Mouse (Mus musculus): Measurements from ENCODE around the gene Limd1. TPM values are rescaled to one million over a fixed set of nuclear protein-coding genes. Genes with fewer than 3 reads are reported as not detected.

The Limd1 gene
- polyA plus RNA-seq, 1 experiment from 2014 or later, result 39.2 TPM

- Histone ChIP-seq H3K4me2 (replicated peaks) (no peak overlapping the region), H3K36me3 (peaks cover 16% of the 10 kb centered on the region), H3K4me1 (peaks cover 2% of the 10 kb centered on the region; the same call in 1 of the 2 replicates), H3K27me3 (no peaks in the 10 kb centered on the region), H3K9ac (no peak overlapping the region), H3K27ac (no peak overlapping the region), H3K9me3 (replicated peaks) (no peaks in the 10 kb centered on the region), H3K4me3 (no peak overlapping the region)
- ATAC-seq (ENCODE audit: low FRiP score), result no peak
- 84% methylated on average over 4 of the region's 4 CpGs for WGBS
Measured at GRCm38 (mm10) chr9:123506270-123507146, 28.0 kb downstream of the Limd1 start.

DNA sequence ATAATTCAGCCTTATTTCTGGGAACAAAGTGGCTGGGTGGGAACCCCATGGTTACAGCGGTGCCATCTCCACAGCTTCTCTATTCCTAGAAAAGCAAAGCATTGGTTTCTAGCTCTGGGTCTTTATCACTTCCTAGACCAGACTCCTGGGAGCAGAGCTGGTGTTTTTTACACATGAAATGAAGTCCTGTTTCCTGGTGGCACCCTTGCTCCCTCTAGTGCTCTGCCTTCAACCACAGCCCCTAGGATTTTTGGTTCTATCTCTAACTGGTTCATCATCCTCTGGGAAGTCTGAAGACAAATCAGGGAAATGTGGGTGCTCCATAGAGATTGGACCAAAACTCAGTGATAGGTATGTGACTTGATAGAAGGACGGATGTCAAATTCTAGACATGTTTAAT, 28.9 kb downstream of the Limd1 start:
- Histone ChIP-seq H3K9me3 (replicated peaks) (no peaks in the 10 kb centered on the region), H3K4me3 (no peak overlapping the region), H3K9ac (no peak overlapping the region), H3K4me2 (replicated peaks) (no peak overlapping the region), H3K4me1 (peaks cover 2% of the 10 kb centered on the region; the same call in 1 of the 2 replicates), H3K27ac (no peak overlapping the region; the same call in 1 of the 2 replicates), H3K27me3 (no peaks in the 10 kb centered on the region), H3K36me3 (peaks cover 20% of the 10 kb centered on the region)
- no peak for ATAC-seq (ENCODE audit: low FRiP score)
- 79% methylated on average over 2 of the region's 2 CpGs for WGBS

DNA sequence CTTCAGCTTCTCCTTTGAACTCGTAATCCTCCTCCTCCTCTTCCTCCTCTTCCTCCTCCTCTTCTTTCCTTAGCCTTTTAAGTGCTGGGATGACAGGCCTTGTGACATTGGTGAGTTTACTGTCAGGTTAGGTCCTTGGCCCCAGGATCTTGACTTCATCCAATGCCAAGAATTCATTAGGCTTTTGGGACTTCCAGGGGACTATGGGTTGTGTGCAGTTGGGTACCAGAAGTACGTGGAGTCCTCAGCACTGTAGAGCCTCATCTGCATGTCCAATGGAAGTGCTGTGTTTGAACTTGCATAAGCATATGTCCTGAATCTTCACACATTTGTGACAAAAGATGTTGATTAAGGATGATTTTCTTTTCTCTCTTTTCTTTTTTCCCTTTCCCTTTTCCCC, 30.5 kb downstream of the Limd1 start:
- no peaks in the 10 kb centered on the region for H3K9me3 ChIP-seq (replicated peaks)
- peaks cover 2% of the 10 kb centered on the region; the same call in 1 of the 2 replicates for H3K4me1 ChIP-seq
- 85% methylated on average over 2 of the region's 2 CpGs for WGBS
- no peaks in the 10 kb centered on the region for H3K27me3 ChIP-seq
- H3K4me3 ChIP-seq, result no peak overlapping the region
- H3K27ac ChIP-seq, result no peak overlapping the region
- H3K36me3 ChIP-seq, result peaks cover 18% of the 10 kb centered on the region
- no peak for ATAC-seq (ENCODE audit: low FRiP score)
- no peak overlapping the region for H3K4me2 ChIP-seq (replicated peaks)
- H3K9ac ChIP-seq, result no peak overlapping the region

- H3K4me3 ChIP-seq, result no peak overlapping the region
- H3K27ac ChIP-seq, result no peak overlapping the region
- 77% methylated on average over 8 of the region's 8 CpGs for WGBS
- peaks cover 18% of the 10 kb centered on the region for H3K36me3 ChIP-seq
- ATAC-seq (ENCODE audit: low FRiP score), result no peak
- no peaks in the 10 kb centered on the region for H3K9me3 ChIP-seq (replicated peaks)
- no peak overlapping the region for H3K9ac ChIP-seq
- no peak overlapping the region for H3K4me2 ChIP-seq (replicated peaks)
- H3K4me1 ChIP-seq, result 0 out of 2 replicates have a peak, but pooled peaks cover 2% of the 10 kb centered on the region
- no peaks in the 10 kb centered on the region for H3K27me3 ChIP-seq
Measured at GRCm38 (mm10) chr9:123509638-123510604, 31.4 kb downstream of the Limd1 start.

GRCm38 (mm10) chr9:123510926-123511325, 32.4 kb downstream of the Limd1 start:
- Histone ChIP-seq H3K4me1 (0 out of 2 replicates have a peak, but pooled peaks cover 2% of the 10 kb centered on the region), H3K27me3 (no peaks in the 10 kb centered on the region), H3K9ac (no peak overlapping the region), H3K36me3 (peaks cover 18% of the 10 kb centered on the region), H3K9me3 (replicated peaks) (no peaks in the 10 kb centered on the region), H3K4me2 (replicated peaks) (no peak overlapping the region), H3K27ac (no peak overlapping the region), H3K4me3 (no peak overlapping the region)
- no peak for ATAC-seq (ENCODE audit: low FRiP score)
- WGBS, result 96% methylated on average over 5 of the region's 5 CpGs

DNA sequence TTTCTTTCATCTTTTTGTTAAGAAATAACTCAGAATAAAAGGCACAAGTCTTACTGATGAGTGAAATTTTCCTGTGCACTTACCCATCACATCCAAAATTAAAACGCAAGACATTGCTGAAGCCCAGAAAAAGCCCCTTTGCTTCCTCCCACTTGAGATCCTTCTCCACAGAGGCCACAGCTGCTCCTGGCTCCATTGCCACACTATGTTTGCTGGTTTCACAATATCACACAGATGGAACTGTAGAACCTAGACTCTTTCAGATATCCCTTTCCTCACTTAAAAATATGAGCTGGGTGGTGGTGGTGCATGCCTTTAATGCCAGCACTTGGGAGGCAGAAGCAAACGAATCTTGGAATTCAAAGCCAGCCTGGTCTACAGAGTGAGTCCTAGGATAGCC, 34.0 kb downstream of the Limd1 start:
- peaks cover 30% of the 10 kb centered on the region for H3K36me3 ChIP-seq
- no peaks in the 10 kb centered on the region for H3K9me3 ChIP-seq (replicated peaks)
- 0 out of 2 replicates have a peak, but pooled peaks cover 2% of the 10 kb centered on the region for H3K4me1 ChIP-seq
- 93% methylated on average over 2 of the region's 2 CpGs for WGBS
- no peak overlapping the region for H3K4me2 ChIP-seq (replicated peaks)
- ATAC-seq (ENCODE audit: low FRiP score), result no peak
- H3K27me3 ChIP-seq, result no peaks in the 10 kb centered on the region
- H3K9ac ChIP-seq, result no peak overlapping the region
- no peak overlapping the region for H3K4me3 ChIP-seq
- no peak overlapping the region for H3K27ac ChIP-seq

GRCm38 (mm10) chr9:123515087-123515486, 36.6 kb downstream of the Limd1 start:
- ATAC-seq (ENCODE audit: low FRiP score), result no peak

DNA sequence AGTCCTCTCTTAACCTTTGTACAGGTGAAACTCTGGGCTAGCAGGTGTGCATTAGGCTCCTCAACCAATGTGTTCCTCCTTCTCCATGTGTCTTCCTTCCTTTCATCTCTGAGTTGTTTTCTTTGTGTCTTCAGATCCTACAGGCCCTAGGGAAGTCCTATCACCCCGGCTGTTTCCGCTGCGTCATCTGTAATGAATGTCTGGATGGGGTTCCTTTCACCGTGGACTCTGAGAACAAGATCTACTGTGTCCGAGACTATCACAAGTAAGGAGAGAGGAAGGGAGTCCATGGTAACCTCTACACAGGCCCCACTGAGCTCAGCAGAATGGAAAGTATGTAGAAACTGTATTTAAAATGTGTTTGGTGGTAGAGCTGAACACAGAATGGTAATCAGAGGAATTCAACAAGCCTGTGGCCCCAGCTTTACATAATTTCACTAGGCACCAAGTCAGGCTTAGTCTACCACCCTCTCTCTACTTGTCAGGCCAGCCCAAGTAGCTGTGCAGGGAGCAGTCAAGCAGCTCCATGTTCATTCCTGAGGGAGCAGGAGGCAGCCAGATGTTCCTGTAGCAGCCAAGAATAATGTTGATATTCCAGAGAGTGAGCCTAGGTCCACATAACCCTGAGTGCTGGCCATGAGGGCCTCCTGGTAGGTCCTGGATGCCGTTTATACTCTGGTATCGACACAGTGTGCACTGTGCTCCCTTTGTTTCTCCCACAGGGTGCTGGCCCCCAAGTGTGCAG, 38.3 kb downstream of the Limd1 start:
- Histone ChIP-seq H3K27ac (no peak overlapping the region), H3K9me3 (replicated peaks) (no peaks in the 10 kb centered on the region), H3K4me1 (no peaks in the 10 kb centered on the region), H3K4me3 (no peak overlapping the region), H3K36me3 (peaks cover 36% of the 10 kb centered on the region), H3K9ac (no peak overlapping the region), H3K4me2 (replicated peaks) (no peak overlapping the region), H3K27me3 (no peaks in the 10 kb centered on the region)
- 91% methylated on average over 7 of the region's 7 CpGs for WGBS
- no peak for ATAC-seq (ENCODE audit: low FRiP score)

More at GRCm38 (mm10) chr9:123515087-123515486, 36.6 kb downstream of the Limd1 start:
- no peak overlapping the region for H3K9ac ChIP-seq
- WGBS, result 94% methylated on average over 2 of the region's 2 CpGs
- H3K4me3 ChIP-seq, result no peak overlapping the region
- no peaks in the 10 kb centered on the region for H3K27me3 ChIP-seq
- no peaks in the 10 kb centered on the region for H3K4me1 ChIP-seq
- H3K27ac ChIP-seq, result no peak overlapping the region
- no peak overlapping the region for H3K4me2 ChIP-seq (replicated peaks)
- no peaks in the 10 kb centered on the region for H3K9me3 ChIP-seq (replicated peaks)
- H3K36me3 ChIP-seq, result peaks cover 47% of the 10 kb centered on the region

DNA sequence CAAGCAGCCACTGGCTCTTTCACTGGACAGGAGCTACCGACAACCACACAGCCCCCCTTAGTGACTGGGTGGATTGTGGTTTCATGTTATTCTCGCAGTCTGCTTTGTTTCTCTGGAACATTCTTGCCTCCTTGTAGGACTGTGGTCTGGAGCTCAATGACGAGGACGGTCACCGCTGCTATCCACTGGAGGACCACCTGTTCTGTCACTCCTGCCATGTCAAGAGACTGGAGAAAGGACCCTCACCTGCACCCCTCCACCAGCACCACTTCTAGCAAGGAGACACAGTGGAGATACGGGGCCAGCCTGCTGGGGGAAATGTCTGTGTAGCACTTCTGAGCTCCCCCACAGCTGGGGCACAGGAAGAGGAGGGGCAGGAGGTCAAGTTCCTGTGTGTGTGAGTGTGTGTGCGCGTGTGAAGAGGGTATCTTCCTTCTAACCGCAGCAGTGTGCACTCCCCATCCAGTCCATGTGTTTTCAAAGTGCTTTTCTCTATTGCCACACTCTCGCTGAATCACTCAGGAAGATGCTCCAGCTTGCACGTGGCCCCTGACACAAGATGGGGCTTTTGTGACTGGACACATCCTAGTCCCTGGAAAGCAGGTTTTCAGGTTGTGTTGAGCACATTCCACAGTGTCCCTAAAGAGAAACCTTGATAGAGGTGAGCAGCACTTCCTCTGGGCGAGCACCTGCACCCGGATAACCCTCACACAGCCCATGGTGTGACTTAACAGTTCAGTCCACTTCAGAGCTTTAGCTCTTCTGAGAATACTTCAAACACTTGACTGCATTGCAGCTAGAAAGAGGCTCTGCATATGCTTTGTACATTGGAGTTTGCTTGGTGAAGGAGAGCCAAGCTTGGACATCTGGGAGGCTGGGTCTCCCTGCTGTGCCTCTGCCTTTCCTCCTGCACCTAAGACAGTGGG, 40.7 kb downstream of the Limd1 start:
- WGBS, result 83% methylated on average over 13 of the region's 13 CpGs
- no peaks in the 10 kb centered on the region for H3K9me3 ChIP-seq (replicated peaks)
- no peak overlapping the region for H3K9ac ChIP-seq
- H3K4me2 ChIP-seq (replicated peaks), result no peak overlapping the region
- no peak overlapping the region for H3K27ac ChIP-seq
- H3K4me1 ChIP-seq, result no peaks in the 10 kb centered on the region
- H3K27me3 ChIP-seq, result no peaks in the 10 kb centered on the region
- ATAC-seq (ENCODE audit: low FRiP score), result no peak
- H3K36me3 ChIP-seq, result peaks cover 32% of the 10 kb centered on the region
- no peak overlapping the region for H3K4me3 ChIP-seq

DNA sequence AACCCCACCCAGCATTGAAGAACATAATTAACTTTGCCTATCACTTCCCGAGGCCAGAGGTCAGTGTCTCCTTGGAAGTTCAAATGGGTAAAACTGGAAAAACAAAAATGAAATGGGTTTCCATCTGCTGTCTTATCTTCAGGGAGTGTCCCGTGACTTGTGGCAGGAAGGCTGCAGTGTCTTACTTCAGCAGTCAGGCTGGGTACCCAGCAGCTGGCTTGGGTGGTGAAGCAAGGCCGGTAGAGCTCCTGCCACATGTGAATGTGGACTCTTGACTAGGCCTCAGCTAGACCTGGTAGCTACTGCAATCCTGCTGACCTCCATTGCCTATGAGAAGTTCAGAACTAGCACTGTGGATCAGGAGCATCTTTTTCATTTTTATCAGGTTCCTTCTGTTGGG, 42.2 kb downstream of the Limd1 start:
- Histone ChIP-seq H3K27ac (no peak overlapping the region), H3K4me3 (no peak overlapping the region), H3K36me3 (peaks cover 32% of the 10 kb centered on the region), H3K9ac (no peak overlapping the region), H3K27me3 (no peaks in the 10 kb centered on the region), H3K4me1 (no peaks in the 10 kb centered on the region; the same call in 1 of the 2 replicates), H3K9me3 (replicated peaks) (no peaks in the 10 kb centered on the region), H3K4me2 (replicated peaks) (no peak overlapping the region)
- no peak for ATAC-seq (ENCODE audit: low FRiP score)
- 78% methylated on average over 3 of the region's 3 CpGs for WGBS

GRCm38 (mm10) chr9:123523676-123524075, 45.2 kb downstream of the Limd1 start:
- ATAC-seq (ENCODE audit: low FRiP score), result no peak
- Histone ChIP-seq H3K4me1 (peaks cover 6% of the 10 kb centered on the region), H3K4me3 (no peak overlapping the region), H3K27me3 (no peaks in the 10 kb centered on the region), H3K9ac (no peak overlapping the region), H3K27ac (no peak overlapping the region), H3K4me2 (replicated peaks) (no peak overlapping the region), H3K9me3 (replicated peaks) (no peaks in the 10 kb centered on the region), H3K36me3 (peaks cover 16% of the 10 kb centered on the region)
- WGBS, result 37% methylated on average over 3 of the region's 3 CpGs

All from hindbrain, embryonic 12.5 days (tissue).